In the genomic region with DNA sequence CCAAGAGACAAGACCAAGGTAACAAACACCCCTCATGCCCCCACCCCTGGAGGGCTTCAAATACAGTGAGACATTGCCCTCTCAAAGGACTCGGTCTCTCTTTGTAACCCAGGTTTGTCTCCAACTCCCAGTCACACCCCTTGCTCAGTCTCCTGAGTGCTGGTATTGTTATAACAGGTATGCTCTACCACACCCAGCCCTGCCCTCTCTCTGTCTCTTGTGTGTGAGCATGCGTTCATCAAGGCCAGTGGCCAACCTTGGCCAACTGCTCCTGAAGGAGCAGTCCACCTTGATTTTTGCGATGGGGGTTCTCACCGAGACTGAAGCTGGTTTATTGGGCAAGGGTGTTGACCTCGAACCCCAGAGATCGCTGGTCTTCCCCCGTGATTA, we compare ENCODE assay signal across 9 mouse cellular contexts. TPM values are rescaled to one million over a fixed set of nuclear protein-coding genes. Genes with fewer than 3 reads are reported as not detected.
DNase-seq lines count a peak whose midpoint lies in the region; ATAC-seq and TF ChIP-seq lines count a peak whose summit lies in the region.
"Had no signal": no experiment of that assay in that cellular context is flagged by ENCODE, and none has a peak within 500 bp of the region (broad histone marks: within the 10 kb centered on the region; RNA-seq: fewer than 3 reads in every experiment).

No protein-coding gene starts in this region.

- TF ChIP-seq POLR2A in lung, adult 2 months (IDR thresholded peaks at IDR 0.05; ENCODE audit: borderline replicate concordance, extremely low read depth, low read depth, low read length): no peak
- TF ChIP-seq POLR2A in myocyte (IDR thresholded peaks at IDR 0.05; ENCODE audit: insufficient read length, low read depth): no peak

- peak overlapping the region; percentile 80 for H3K27ac ChIP-seq in heart, embryonic 10.5 days
- H3K27ac ChIP-seq in lung, embryonic 15.5 days: peak overlapping the region; percentile 86
- H3K27ac ChIP-seq in hindbrain, embryonic 12.5 days: peak overlapping the region; percentile 86

- H3K27me3 ChIP-seq in heart, embryonic 10.5 days (ENCODE audit: insufficient read depth, poor library complexity, severe bottlenecking): no peaks in the 10 kb centered on the region
- H3K27me3 ChIP-seq in lung, embryonic 15.5 days: no peaks in the 10 kb centered on the region
- no peaks in the 10 kb centered on the region for H3K27me3 ChIP-seq in hindbrain, embryonic 12.5 days
- no peaks in the 10 kb centered on the region for H3K27me3 ChIP-seq in myocyte (ENCODE audit: control insufficient read depth, insufficient read depth, insufficient read length)

- no peaks in the 10 kb centered on the region for H3K9me3 ChIP-seq in heart, embryonic 10.5 days
- H3K9me3 ChIP-seq in lung, embryonic 15.5 days: no peaks in the 10 kb centered on the region
- no peaks in the 10 kb centered on the region for H3K9me3 ChIP-seq in hindbrain, embryonic 12.5 days (replicated peaks)

- intact Hi-C loops in heart, postnatal 14 days (cut with DNase I): loop anchor here (10.0 kb wide), 1 partner anchor 569 kb away; the partner anchor contains the start of gene Dnah6
- intact Hi-C loops in left cerebral cortex, postnatal 14 days (cut with DNase I): no loop called here

- H3K4me3 ChIP-seq in heart, embryonic 10.5 days: no peak overlapping the region
- H3K4me3 ChIP-seq in lung, embryonic 15.5 days: no peak overlapping the region
- H3K4me3 ChIP-seq in lung, adult 2 months (replicated peaks; ENCODE audit: extremely low read depth, low read depth, low read length): no peak overlapping the region
- H3K4me3 ChIP-seq in hindbrain, embryonic 12.5 days: no peak overlapping the region
- H3K4me3 ChIP-seq in myocyte: no peak overlapping the region

- no peaks in the 10 kb centered on the region for H3K36me3 ChIP-seq in heart, embryonic 10.5 days
- H3K36me3 ChIP-seq in lung, embryonic 15.5 days: no peaks in the 10 kb centered on the region
- H3K36me3 ChIP-seq in hindbrain, embryonic 12.5 days: no peaks in the 10 kb centered on the region
- no peaks in the 10 kb centered on the region for H3K36me3 ChIP-seq in myocyte (ENCODE audit: control insufficient read depth, insufficient read depth)

- no peak for TF ChIP-seq CTCF in lung, adult 2 months (IDR thresholded peaks at IDR 0.05; ENCODE audit: insufficient read depth, low read length)

- H3K79me2 ChIP-seq in myocyte (ENCODE audit: control insufficient read depth, insufficient read depth): peaks cover 9% of the 10 kb centered on the region

- DNase-seq in heart, embryonic 10.5 days (ENCODE audit: low spot score): no peak
- DNase-seq in heart, postnatal 14 days: no peak
- DNase-seq in lung, adult 2 months: no peak
- DNase-seq in left cerebral cortex, adult 11 months (ENCODE audit: low spot score): no peak
- DNase-seq in left cerebral cortex, postnatal 14 days (ENCODE audit: low spot score in 2 of 2): no peak
- DNase-seq: layer of hippocampus, adult 9-11 months had no signal

- H3K9ac ChIP-seq in lung, embryonic 15.5 days: no peak overlapping the region
- H3K9ac ChIP-seq in hindbrain, embryonic 12.5 days: no peak overlapping the region

- 87% methylated on average over 7 of the region's 7 CpGs for WGBS in heart, embryonic 10.5 days
- 80% methylated on average over 7 of the region's 7 CpGs for WGBS in lung, embryonic 15.5 days
- 72% methylated on average over 7 of the region's 7 CpGs for WGBS in lung, adult 2 months
- 91% methylated on average over 7 of the region's 7 CpGs for WGBS in hindbrain, embryonic 12.5 days

- peak overlapping the region; percentile 53 for H3K4me2 ChIP-seq in lung, embryonic 15.5 days
- no peak overlapping the region for H3K4me2 ChIP-seq in hindbrain, embryonic 12.5 days (replicated peaks)
- peak overlapping the region; percentile 75 for H3K4me2 ChIP-seq in myocyte (ENCODE audit: low read depth)

- H3K4me1 ChIP-seq in heart, embryonic 10.5 days: peaks cover 34% of the 10 kb centered on the region
- H3K4me1 ChIP-seq in lung, embryonic 15.5 days: peaks cover 65% of the 10 kb centered on the region
- H3K4me1 ChIP-seq in lung, adult 2 months (ENCODE audit: control insufficient read depth, insufficient read depth, low read length): peaks cover 19% of the 10 kb centered on the region
- H3K4me1 ChIP-seq in hindbrain, embryonic 12.5 days: peaks cover 13% of the 10 kb centered on the region; the same call in 1 of the 2 replicates

- ATAC-seq in lung, embryonic 15.5 days (ENCODE audit: borderline replicate concordance, extremely low read depth, low FRiP score, low TSS enrichment): no peak
- ATAC-seq in hindbrain, embryonic 12.5 days (ENCODE audit: low FRiP score): no peak; the same call in 1 of the 2 replicates

- no peak overlapping the region for H3ac ChIP-seq in myocyte (ENCODE audit: control insufficient read depth, insufficient read length)

TF ChIP-seq in myocyte, 11 proteins besides CTCF, POLR2A, EP300 and RAD21:
- no peak for TF ChIP-seq MYOG (IDR thresholded peaks at IDR 0.05; ENCODE audit: control insufficient read depth in 1 of 3, insufficient read depth in 1 of 3, insufficient read length in 2 of 3, low read depth in 2 of 3)
- no peak for TF ChIP-seq MYOD1 (IDR thresholded peaks at IDR 0.05; ENCODE audit: control insufficient read depth in 1 of 3, insufficient read length in 2 of 3, low read depth in 2 of 3)
- no peak for TF ChIP-seq SRF (IDR thresholded peaks at IDR 0.05; ENCODE audit: control insufficient read depth, insufficient read length, low read depth)

RNA-seq across cellular contexts. Expression of gene Tgoln1, which starts 39.2 kb away (rescaled TPM):
- 27.9 and 29.1 TPM in 2 replicates for polyA plus RNA-seq in heart, embryonic 10.5 days (2016; fragmentation: Nextera tagmentation; extraction: Ambion mirVana)
- total RNA-seq in heart, postnatal 14 days (2021): 10 to 100 TPM; 46.4 to 47.6 TPM
- 40.2 and 43.4 TPM in 2 replicates for polyA plus RNA-seq in lung, embryonic 15.5 days (2015; fragmentation: Nextera tagmentation; extraction: Ambion mirVana)
- 60.0 and 72.4 TPM in 2 replicates for polyA plus RNA-seq in lung, adult 2 months (2012; rRNA removed)
- 38.8 and 39.2 TPM in 2 replicates for polyA plus RNA-seq in hindbrain, embryonic 12.5 days (2016; fragmentation: Nextera tagmentation; extraction: Ambion mirVana)
- polyA plus RNA-seq in myocyte (2012; fragmentation: generic; extraction: Trizol): 16.3 TPM
- total RNA-seq in left cerebral cortex, postnatal 14 days (2021): 10 to 100 TPM; 64.0 to 67.5 TPM

RNA-seq across cellular contexts. Expression of gene Retsat, which starts 57.8 kb away (rescaled TPM):
- 13.5 and 17.0 TPM in 2 replicates for polyA plus RNA-seq in heart, embryonic 10.5 days (2016; fragmentation: Nextera tagmentation; extraction: Ambion mirVana)
- total RNA-seq in heart, postnatal 14 days (2021): 100 to 1,000 TPM; 164 to 166 TPM
- polyA plus RNA-seq in lung, embryonic 15.5 days (2015; fragmentation: Nextera tagmentation; extraction: Ambion mirVana): 18.5 and 18.8 TPM in 2 replicates
- polyA plus RNA-seq in lung, adult 2 months (2012; rRNA removed): 27.7 and 38.8 TPM in 2 replicates
- polyA plus RNA-seq in hindbrain, embryonic 12.5 days (2016; fragmentation: Nextera tagmentation; extraction: Ambion mirVana): 5.8 and 6.9 TPM in 2 replicates
- 14.9 TPM for polyA plus RNA-seq in myocyte (2012; fragmentation: generic; extraction: Trizol)
- total RNA-seq in left cerebral cortex, postnatal 14 days (2021): 10 to 100 TPM; 41.6 to 43.8 TPM

RNA-seq across cellular contexts. Expression of gene Elmod3, which starts 57.8 kb away (rescaled TPM):
- polyA plus RNA-seq in heart, embryonic 10.5 days (2016; fragmentation: Nextera tagmentation; extraction: Ambion mirVana): 12.9 and 13.3 TPM in 2 replicates
- 10 to 100 TPM; 16.7 to 19.2 TPM for total RNA-seq in heart, postnatal 14 days (2021)
- 16.2 and 17.7 TPM in 2 replicates for polyA plus RNA-seq in lung, embryonic 15.5 days (2015; fragmentation: Nextera tagmentation; extraction: Ambion mirVana)
- 17.6 and 24.2 TPM in 2 replicates for polyA plus RNA-seq in lung, adult 2 months (2012; rRNA removed)
- polyA plus RNA-seq in hindbrain, embryonic 12.5 days (2016; fragmentation: Nextera tagmentation; extraction: Ambion mirVana): 17.6 and 18.1 TPM in 2 replicates
- 6.4 TPM for polyA plus RNA-seq in myocyte (2012; fragmentation: generic; extraction: Trizol)
- total RNA-seq in left cerebral cortex, postnatal 14 days (2021): 10 to 100 TPM; 15.9 to 17.3 TPM
